Mouse (Mus musculus): ENCODE measurements around the gene Ndrg2.

- TF ChIP-seq TAL1 (IDR thresholded peaks at IDR 0.05; ENCODE audit: low read length), result no peak
- TF ChIP-seq GATA1 (IDR thresholded peaks at IDR 0.05; ENCODE audit: low read length), result no peak
Observed at GRCm38 (mm10) chr14:51904706-51905105, 9.3 kb downstream of the Ndrg2 start.
